Mouse (Mus musculus) midbrain, embryonic 11.5 days (tissue): ENCODE measurements around the gene Pfkfb4. TPM values are rescaled to one million over a fixed set of nuclear protein-coding genes. Genes with fewer than 3 reads are reported as not detected.
A peak's percentile ranks its signal among the peaks of the same experiment; 100 is the strongest.

Experiments used
- ATAC-seq: fragments of 200-750 bp; cut with Nextera tagmentation; 2 replicates; pipeline ENCODE4 v1.8.0; 2017; ENCODE audit warnings: moderate TSS enrichment, moderate library complexity; ENCODE audit not compliant: low FRiP score
- DNase-seq: peaks from one replicate; pipeline ENCODE4 v3.0.0; 2015; ENCODE audit warnings: low spot score; ENCODE audit errors: missing footprints
- H3K27ac ChIP-seq: fragments of 300-500 bp; sonication (generic); 2 replicates; pipeline ENCODE4 v1.5.1; 2014; ENCODE audit warnings: low read depth, low read length
- H3K27me3 ChIP-seq: fragments of 300-500 bp; sonication (generic); 2 replicates; pipeline ENCODE4 v1.6.1; 2014; ENCODE audit warnings: mild to moderate bottlenecking, low read length, moderate library complexity, mixed read lengths; ENCODE audit not compliant: control insufficient read depth, insufficient read depth
- H3K36me3 ChIP-seq: fragments of 300-500 bp; sonication (generic); 2 replicates; pipeline ENCODE4 v1.6.1; 2014; ENCODE audit warnings: mild to moderate bottlenecking, low read length, moderate library complexity, mixed read lengths; ENCODE audit not compliant: control insufficient read depth, insufficient read depth
- H3K4me1 ChIP-seq: fragments of 300-500 bp; sonication (generic); 2 replicates; pipeline ENCODE4 v1.6.1; 2014; ENCODE audit warnings: low read length; ENCODE audit not compliant: control insufficient read depth, insufficient read depth
- H3K4me2 ChIP-seq: fragments of 300-500 bp; sonication (generic); 2 replicates; pipeline ENCODE4 v1.6.1; 2014; ENCODE audit warnings: mild to moderate bottlenecking, moderate library complexity
- H3K4me3 ChIP-seq: fragments of 300-500 bp; sonication (generic); 2 replicates; pipeline ENCODE4 v1.5.1; 2014; ENCODE audit warnings: low read depth, low read length
- H3K9ac ChIP-seq: fragments of 300-500 bp; sonication (generic); 2 replicates; pipeline ENCODE4 v1.6.1; 2014; ENCODE audit warnings: low read length
- H3K9me3 ChIP-seq: fragments of 300-500 bp; sonication (generic); 2 replicates; pipeline ENCODE4 v1.6.1; 2016; ENCODE audit warnings: low read length; ENCODE audit not compliant: control insufficient read depth
- WGBS: fragments of 180-500 bp; shearing (Covaris S2); extraction: QIAGEN DNeasy Blood & Tissue Kit; methylation state at CpG from one replicate; pipeline ENCODE4 v1.1.7; 2014; 5-methylcytosine and 5-hydroxymethylcytosine counted together
- polyA plus RNA-seq: library from polyadenylated mRNA; unstranded; fragments of >200 nt; fragmentation: Nextera tagmentation; extraction: Ambion mirVana; gene quantifications from 2 replicates; pipeline ENCODE4 v1.2.1, GENCODE M21; 2014

Pfkfb4 gene
- 7.7 and 10.5 TPM in 2 replicates for polyA plus RNA-seq

DNA sequence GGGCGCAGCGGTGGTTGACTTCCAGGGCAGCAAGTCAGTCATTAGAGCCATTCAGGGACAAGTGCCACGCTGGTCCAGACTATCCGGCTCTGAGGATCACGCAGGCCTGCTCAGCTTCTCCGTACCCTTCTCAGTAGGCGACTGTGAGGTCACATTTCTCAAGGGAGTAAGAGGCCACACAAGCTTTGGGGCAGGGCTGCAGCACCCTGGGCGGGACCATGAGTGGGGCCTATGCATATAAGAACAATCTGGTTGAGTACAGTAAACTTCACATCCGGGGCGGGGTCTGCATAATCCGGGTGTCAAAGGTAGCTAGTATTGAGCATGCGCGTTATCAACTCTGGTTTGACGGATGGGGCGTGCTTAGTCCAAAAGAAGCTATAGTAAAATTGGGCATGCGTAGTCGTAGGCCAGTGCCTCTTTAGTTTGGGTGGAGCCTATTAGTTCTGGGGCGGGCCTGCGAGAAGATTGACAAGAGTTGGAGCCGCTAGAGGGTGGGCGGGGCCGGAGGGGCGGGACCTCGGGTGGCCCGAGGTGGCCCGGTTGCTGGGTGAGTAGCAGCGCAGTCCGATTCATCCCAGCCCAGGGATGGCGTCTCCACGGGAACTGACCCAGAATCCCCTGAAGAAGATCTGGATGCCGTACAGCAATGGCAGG lies at the start of gene Pfkfb4:
Pfkfb4 (plus strand) TSS at position 351 of the 657 bp plus-strand sequence.
- peak within 1 kb of the TSS; percentile 63 for H3K4me2 ChIP-seq
- DNase-seq (peak; percentile 99), ATAC-seq (peak; percentile 97)
- H3K9ac ChIP-seq: peak within 1 kb of the TSS; percentile 65
- no peaks in the 10 kb centered on the region; the same call in 1 of the 2 replicates for H3K27me3 ChIP-seq
- H3K9me3 ChIP-seq: no peaks in the 10 kb centered on the region
- no peaks in the 10 kb centered on the region for H3K36me3 ChIP-seq
- peaks cover 9% of the 10 kb centered on the region for H3K4me1 ChIP-seq
- peak within 1 kb of the TSS; percentile 51 for H3K4me3 ChIP-seq
- H3K27ac ChIP-seq: peak within 1 kb of the TSS; percentile 60
- 2% methylated on average over 31 of the region's 31 CpGs for WGBS

DNA sequence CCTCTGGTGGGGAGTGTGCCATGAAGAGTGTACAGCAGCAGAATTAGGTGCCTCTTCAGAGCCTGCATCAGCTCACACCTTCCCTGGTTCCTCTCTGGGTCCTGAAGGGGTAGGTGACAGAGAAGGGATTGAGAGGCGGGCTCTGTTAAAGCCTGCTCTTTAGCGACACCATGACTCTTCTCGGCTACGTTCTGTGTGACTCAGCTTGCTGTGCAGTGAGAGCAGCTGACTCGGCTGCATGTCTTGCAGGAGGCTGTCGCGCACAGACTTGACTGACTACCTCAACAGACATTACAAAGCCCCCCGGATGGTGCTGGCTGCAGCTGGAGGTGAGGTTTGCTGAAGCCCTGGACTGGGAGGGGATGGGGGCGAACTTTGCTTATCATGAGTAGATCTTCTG lies 46.5 kb upstream of the Pfkfb4 start:
- H3K27me3 ChIP-seq: no peaks in the 10 kb centered on the region
- H3K36me3 ChIP-seq: peaks cover 40% of the 10 kb centered on the region
- 81% methylated on average over 9 of the region's 9 CpGs for WGBS

DNA sequence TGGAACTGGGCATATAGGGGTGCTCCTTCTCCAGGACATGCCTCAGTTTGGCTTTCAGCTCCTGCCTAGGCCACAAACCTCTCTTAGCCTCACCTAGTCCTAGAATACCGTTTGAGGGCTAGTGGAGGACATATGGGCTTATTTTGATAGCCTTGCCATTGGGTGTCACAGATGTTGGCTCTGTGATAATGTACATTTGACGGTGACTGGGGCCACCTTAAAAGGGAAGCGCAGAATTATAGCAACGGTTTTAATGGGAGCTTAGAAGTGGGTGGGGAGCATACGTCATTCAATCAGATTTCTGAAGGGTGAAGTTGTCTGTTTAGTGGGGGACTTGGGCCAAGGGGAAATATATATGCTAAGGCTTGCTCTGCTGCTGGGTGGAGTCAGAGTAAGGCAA lies 46.0 kb upstream of the Pfkfb4 start:
- peaks cover 44% of the 10 kb centered on the region for H3K36me3 ChIP-seq

More for the DNA sequence above, 46.5 kb upstream of the Pfkfb4 start:
- no peak overlapping the region for H3K4me3 ChIP-seq
- H3K9me3 ChIP-seq: no peaks in the 10 kb centered on the region
- no peak overlapping the region for H3K9ac ChIP-seq
- DNase-seq (no peak), ATAC-seq (no peak)
- H3K27ac ChIP-seq: no peak overlapping the region
- no peak overlapping the region for H3K4me2 ChIP-seq
- no peaks in the 10 kb centered on the region for H3K4me1 ChIP-seq

DNA sequence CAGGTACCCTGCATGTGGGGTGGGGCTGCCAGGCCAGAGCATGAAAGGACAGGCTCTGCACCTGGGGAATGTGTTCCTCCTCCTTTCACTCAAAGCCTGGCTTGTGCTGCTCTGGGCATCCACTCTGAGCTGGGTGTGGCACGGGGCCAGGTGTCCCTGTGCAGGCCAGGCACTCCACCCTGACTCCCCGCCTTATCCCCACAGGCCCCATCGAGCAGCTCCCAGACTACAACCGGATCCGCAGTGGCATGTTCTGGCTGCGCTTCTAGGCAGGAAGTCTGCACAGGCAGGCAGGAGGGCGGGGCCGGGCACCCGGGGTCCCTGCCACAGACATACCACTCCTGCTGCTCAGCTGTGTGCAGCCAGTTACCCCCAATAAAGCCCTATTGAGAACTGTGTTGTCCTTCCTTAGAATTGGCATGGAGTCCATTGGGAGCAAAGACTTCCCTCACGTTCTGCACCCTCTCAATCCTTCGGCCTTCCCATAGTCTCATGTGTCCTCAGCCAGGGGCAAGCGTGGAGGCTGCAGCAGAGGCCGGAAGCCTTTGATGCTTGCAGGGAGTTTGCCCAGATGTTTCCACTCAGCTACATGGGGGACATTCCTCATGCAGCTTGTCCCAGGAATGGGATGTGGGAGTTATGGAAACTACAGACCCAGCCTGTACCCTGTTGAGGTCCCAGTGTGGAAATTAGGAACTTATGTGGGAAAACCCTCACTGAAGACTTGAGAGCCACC lies 42.2 kb upstream of the Pfkfb4 start:
- 85% methylated on average over 13 of the region's 13 CpGs for WGBS
- Histone ChIP-seq H3K9me3 (no peaks in the 10 kb centered on the region), H3K4me2 (no peak overlapping the region), H3K27ac (no peak overlapping the region), H3K27me3 (peaks cover 10% of the 10 kb centered on the region), H3K36me3 (peaks cover 44% of the 10 kb centered on the region), H3K4me3 (no peak overlapping the region), H3K4me1 (0 out of 2 replicates have a peak, but pooled peaks cover 2% of the 10 kb centered on the region), H3K9ac (no peak overlapping the region)
- ATAC-seq (no peak), DNase-seq (no peak)

More for the DNA sequence above, 46.0 kb upstream of the Pfkfb4 start:
- ATAC-seq: no peak
- H3K27me3 ChIP-seq: no peaks in the 10 kb centered on the region
- H3K27ac ChIP-seq: no peak overlapping the region
- no peaks in the 10 kb centered on the region for H3K9me3 ChIP-seq
- H3K4me2 ChIP-seq: no peak overlapping the region
- H3K4me1 ChIP-seq: no peaks in the 10 kb centered on the region
- no peak for DNase-seq
- H3K9ac ChIP-seq: no peak overlapping the region
- H3K4me3 ChIP-seq: no peak overlapping the region
- WGBS: 92% methylated on average over 5 of the region's 5 CpGs

DNA sequence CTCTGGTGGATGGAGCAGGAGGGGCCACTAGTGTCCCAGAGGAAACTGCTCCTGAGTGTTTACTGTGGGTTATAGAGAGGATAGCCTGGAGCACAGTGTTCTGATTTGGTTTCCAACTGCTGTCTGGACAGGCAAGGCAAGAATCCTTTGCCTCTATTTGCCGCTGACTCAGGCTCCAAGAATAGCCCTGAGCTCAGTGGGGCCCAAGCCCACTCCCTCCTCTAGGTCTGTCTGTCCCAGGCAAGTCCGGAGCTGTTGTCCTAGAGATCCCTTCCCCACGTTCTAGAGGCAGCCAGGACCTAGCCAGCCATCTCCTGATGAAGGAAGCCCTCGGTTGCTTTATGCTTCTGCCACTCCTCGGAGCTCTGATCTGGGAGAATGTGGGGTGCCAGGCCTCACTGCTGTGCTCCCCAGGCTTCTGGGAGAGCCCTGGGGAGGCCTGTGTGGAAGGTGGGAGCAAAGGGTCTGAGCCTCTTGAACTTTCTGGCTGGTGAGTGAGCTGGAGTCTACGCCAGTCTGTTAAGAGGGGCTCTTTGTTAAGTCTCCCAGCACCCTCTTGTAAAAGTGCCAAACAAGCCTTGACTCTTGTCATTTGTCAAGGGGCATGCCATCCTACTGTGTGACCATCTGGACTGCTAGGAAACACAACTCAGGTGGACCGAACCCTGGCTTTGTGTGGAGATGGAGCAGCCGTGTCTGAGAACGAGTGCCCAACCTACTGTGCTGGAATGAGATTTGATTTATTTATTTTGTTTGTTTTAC lies 41.4 kb upstream of the Pfkfb4 start:
- no peak overlapping the region for H3K27ac ChIP-seq
- peaks cover 38% of the 10 kb centered on the region for H3K36me3 ChIP-seq

DNA sequence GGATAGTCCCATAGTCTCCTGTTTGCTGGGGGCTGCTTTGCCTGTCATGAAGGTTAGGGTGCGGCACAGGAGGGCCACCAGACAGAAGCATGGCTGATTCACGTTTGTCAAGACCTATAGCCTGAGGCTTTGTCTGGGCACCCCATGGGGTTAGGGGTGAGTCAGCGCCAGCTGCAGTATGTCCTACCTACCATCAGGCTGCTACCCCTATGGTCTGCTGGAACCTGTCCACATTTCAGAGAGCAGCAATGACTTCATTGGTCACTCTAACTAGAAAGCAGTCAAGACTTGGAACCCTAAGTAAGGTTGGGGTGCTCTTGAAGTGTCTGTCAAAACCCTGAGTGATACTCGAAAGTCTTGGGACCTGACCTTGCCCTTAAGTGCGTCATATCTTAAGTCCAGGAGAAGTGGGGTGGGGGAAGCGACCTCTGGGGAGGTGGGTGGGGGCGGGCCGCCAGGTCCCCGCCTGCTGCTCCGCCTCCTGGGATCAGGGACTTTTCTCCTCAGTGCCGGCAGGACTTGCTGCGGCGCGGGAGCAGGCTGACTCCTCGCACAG lies 38.4 kb upstream of the Pfkfb4 start, which contains the start of gene Col7a1:
Col7a1 (plus strand) TSS at position 506 of the 556 bp plus-strand sequence.
- no peak for ATAC-seq
- peak within 1 kb of the TSS; percentile 19; the same call in 1 of the 2 replicates for H3K4me2 ChIP-seq

More for the DNA sequence above, 41.4 kb upstream of the Pfkfb4 start:
- H3K4me3 ChIP-seq: no peak overlapping the region
- H3K4me2 ChIP-seq: no peak overlapping the region
- H3K9ac ChIP-seq: no peak overlapping the region
- peaks cover 10% of the 10 kb centered on the region for H3K27me3 ChIP-seq
- no peaks in the 10 kb centered on the region for H3K9me3 ChIP-seq
- no peak for DNase-seq
- WGBS: 83% methylated on average over 9 of the region's 9 CpGs
- no peak for ATAC-seq
- H3K4me1 ChIP-seq: 0 out of 2 replicates have a peak, but pooled peaks cover 2% of the 10 kb centered on the region

DNA sequence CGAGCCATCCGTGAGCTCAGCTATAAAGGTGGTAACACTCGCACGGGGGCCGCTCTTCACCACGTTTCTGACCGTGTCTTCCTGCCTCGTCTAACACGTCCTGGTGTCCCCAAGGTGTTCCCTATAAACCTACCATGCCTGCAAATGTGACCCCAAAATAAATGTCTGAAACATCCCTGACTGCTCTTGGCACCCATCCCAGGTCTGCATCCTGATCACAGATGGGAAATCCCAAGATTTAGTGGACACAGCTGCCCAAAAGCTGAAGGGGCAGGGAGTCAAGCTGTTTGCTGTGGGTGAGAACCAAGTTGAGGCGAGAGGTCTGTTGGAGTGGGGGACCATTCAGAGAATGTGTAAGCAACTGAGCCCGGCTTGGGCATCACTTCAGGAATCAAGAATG lies 36.3 kb upstream of the Pfkfb4 start:
- peaks cover 3% of the 10 kb centered on the region; the same call in 1 of the 2 replicates for H3K36me3 ChIP-seq
- no peak for ATAC-seq

More for the DNA sequence above, 38.4 kb upstream of the Pfkfb4 start, which contains the start of gene Col7a1:
- H3K9me3 ChIP-seq: no peaks in the 10 kb centered on the region
- WGBS: 9% methylated on average over 15 of the region's 15 CpGs
- no peak within 1 kb of the TSS for H3K27ac ChIP-seq
- peaks cover 22% of the 10 kb centered on the region for H3K36me3 ChIP-seq
- H3K27me3 ChIP-seq: peaks cover 10% of the 10 kb centered on the region
- DNase-seq: no peak
- H3K4me3 ChIP-seq: no peak within 1 kb of the TSS
- H3K4me1 ChIP-seq: 0 out of 2 replicates have a peak, but pooled peaks cover 2% of the 10 kb centered on the region
- H3K9ac ChIP-seq: no peak within 1 kb of the TSS

DNA sequence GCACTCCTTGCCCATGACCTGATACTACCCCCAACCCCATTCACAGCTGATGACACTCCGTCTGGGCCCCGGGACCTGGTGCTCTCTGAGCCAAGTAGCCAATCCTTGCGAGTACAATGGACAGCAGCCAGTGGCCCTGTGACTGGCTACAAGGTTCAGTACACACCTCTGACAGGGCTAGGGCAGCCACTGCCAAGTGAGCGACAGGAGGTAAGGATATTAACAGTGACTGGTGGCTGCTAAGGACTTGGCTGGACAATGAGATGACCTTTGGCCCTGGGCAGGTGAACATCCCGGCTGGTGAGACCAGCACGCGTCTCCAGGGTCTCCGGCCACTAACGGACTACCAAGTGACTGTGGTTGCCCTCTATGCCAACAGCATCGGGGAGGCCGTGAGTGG lies 35.7 kb upstream of the Pfkfb4 start:
- no peak overlapping the region for H3K4me3 ChIP-seq
- H3K4me1 ChIP-seq: 0 out of 2 replicates have a peak, but pooled peaks cover 2% of the 10 kb centered on the region
- WGBS: 91% methylated on average over 11 of the region's 11 CpGs
- H3K9ac ChIP-seq: no peak overlapping the region
- H3K36me3 ChIP-seq: no peaks in the 10 kb centered on the region
- H3K9me3 ChIP-seq: no peaks in the 10 kb centered on the region
- no peak for DNase-seq
- H3K27me3 ChIP-seq: peaks cover 10% of the 10 kb centered on the region
- no peak overlapping the region for H3K4me2 ChIP-seq
- no peak overlapping the region for H3K27ac ChIP-seq
- no peak for ATAC-seq

More for the DNA sequence above, 36.3 kb upstream of the Pfkfb4 start:
- no peaks in the 10 kb centered on the region for H3K9me3 ChIP-seq
- H3K27ac ChIP-seq: no peak overlapping the region
- no peak overlapping the region for H3K4me3 ChIP-seq
- peaks cover 10% of the 10 kb centered on the region for H3K27me3 ChIP-seq
- no peak overlapping the region for H3K4me2 ChIP-seq
- DNase-seq: no peak
- H3K9ac ChIP-seq: no peak overlapping the region
- 0 out of 2 replicates have a peak, but pooled peaks cover 2% of the 10 kb centered on the region for H3K4me1 ChIP-seq
- 96% methylated on average over 11 of the region's 11 CpGs for WGBS
